Mouse (Mus musculus) midbrain, embryonic 13.5 days (tissue): ENCODE data around the gene Bbs4. TPM values are rescaled to one million over a fixed set of nuclear protein-coding genes. Genes with fewer than 3 reads are reported as not detected.
A peak's percentile ranks its signal among the peaks of the same experiment; 100 is the strongest.
"Not testable (repeated sequence)": the region's sequence is repeated elsewhere in the genome, so short reads cannot be mapped to it uniquely, and the experiment has no call there.

Source experiments
- ATAC-seq: fragments of 200-750 bp; cut with Nextera tagmentation; 2 replicates; pipeline ENCODE4 v1.8.0; 2017; ENCODE audit warnings: mild to moderate bottlenecking, moderate TSS enrichment, moderate library complexity
- H3K27ac ChIP-seq: fragments of 300-500 bp; sonication (generic); 2 replicates; pipeline ENCODE4 v1.5.1; 2015; ENCODE audit warnings: inconsistent platforms, mild to moderate bottlenecking, moderate library complexity
- H3K27me3 ChIP-seq: fragments of 300-500 bp; sonication (generic); 2 replicates; pipeline ENCODE4 v1.6.1; 2015; ENCODE audit warnings: mild to moderate bottlenecking, inconsistent platforms
- H3K36me3 ChIP-seq: fragments of 300-500 bp; sonication (generic); 2 replicates; pipeline ENCODE4 v1.6.1; 2015; ENCODE audit warnings: mild to moderate bottlenecking, inconsistent platforms
- H3K4me1 ChIP-seq: fragments of 300-500 bp; sonication (generic); replicated peaks from 2 replicates; pipeline ENCODE4 v1.6.1; 2015; ENCODE audit warnings: inconsistent platforms
- H3K4me2 ChIP-seq: fragments of 300-500 bp; sonication (generic); replicated peaks from 2 replicates; pipeline ENCODE4 v1.6.1; 2015; ENCODE audit warnings: moderate library complexity, mild to moderate bottlenecking, inconsistent platforms
- H3K4me3 ChIP-seq: fragments of 300-500 bp; sonication (generic); replicated peaks from 2 replicates; pipeline ENCODE4 v1.5.1; 2015; ENCODE audit warnings: mild to moderate bottlenecking, inconsistent platforms
- H3K9ac ChIP-seq: fragments of 300-500 bp; sonication (generic); replicated peaks from 2 replicates; pipeline ENCODE4 v1.6.1; 2015; ENCODE audit warnings: mild to moderate bottlenecking, inconsistent platforms
- H3K9me3 ChIP-seq: fragments of 300-500 bp; sonication (generic); 2 replicates; pipeline ENCODE4 v1.6.1; 2016; ENCODE audit warnings: mild to moderate bottlenecking, inconsistent platforms
- WGBS: fragments of 180-500 bp; shearing (Covaris S2); methylation state at CpG from one replicate; pipeline ENCODE4 v1.1.7; 2015; 5-methylcytosine and 5-hydroxymethylcytosine counted together
- polyA plus RNA-seq: library from polyadenylated mRNA; unstranded; fragments of >200 nt; fragmentation: Nextera tagmentation; extraction: Ambion mirVana; gene quantifications from 2 replicates; pipeline ENCODE4 v1.2.1, GENCODE M21; 2015

Bbs4 gene
- 41.6 and 46.9 TPM in 2 replicates for polyA plus RNA-seq

- Histone ChIP-seq H3K4me1 (peaks cover 12% of the 10 kb centered on the region), H3K27me3 (no peaks in the 10 kb centered on the region; the same call in 1 of the 2 replicates), H3K36me3 (no peaks in the 10 kb centered on the region), H3K9me3 (no peaks in the 10 kb centered on the region), H3K4me2 (peak within 1 kb of the TSS; percentile 73), H3K27ac (peak within 1 kb of the TSS; percentile 73), H3K9ac (peak within 1 kb of the TSS; percentile 89), H3K4me3 (peak within 1 kb of the TSS; percentile 81)
- under 1% methylated on average over 32 of the region's 32 CpGs for WGBS
- ATAC-seq = peak; percentile 96
Measured at GRCm38 (mm10) chr9:59353253-59353639, at the start of gene Bbs4. TSS of gene Bbs4 (minus strand) at chr9:59353508.

- Histone ChIP-seq H3K27ac (no peak overlapping the region), H3K4me3 (no peak overlapping the region), H3K4me2 (no peak overlapping the region), H3K36me3 (peaks cover 34% of the 10 kb centered on the region), H3K4me1 (no peaks in the 10 kb centered on the region), H3K9ac (no peak overlapping the region), H3K27me3 (no peaks in the 10 kb centered on the region), H3K9me3 (no peaks in the 10 kb centered on the region)
- WGBS = 90% methylated on average over 4 of the region's 4 CpGs
- ATAC-seq = no peak
Measured at GRCm38 (mm10) chr9:59389086-59389485, 35.8 kb upstream of the Bbs4 start.

GRCm38 (mm10) chr9:59388311-59388710 is 35.0 kb upstream of the Bbs4 start:
- H3K9me3 ChIP-seq = no peaks in the 10 kb centered on the region
- no peaks in the 10 kb centered on the region for H3K4me1 ChIP-seq
- ATAC-seq = no peak
- H3K27me3 ChIP-seq = no peaks in the 10 kb centered on the region
- no peak overlapping the region for H3K4me3 ChIP-seq
- WGBS = 86% methylated on average over 1 of the region's 1 CpGs
- no peak overlapping the region for H3K9ac ChIP-seq
- H3K4me2 ChIP-seq = no peak overlapping the region
- peaks cover 27% of the 10 kb centered on the region for H3K36me3 ChIP-seq
- H3K27ac ChIP-seq = no peak overlapping the region

GRCm38 (mm10) chr9:59387461-59387860 is 34.2 kb upstream of the Bbs4 start:
- Histone ChIP-seq H3K4me2 (no peak overlapping the region), H3K9ac (no peak overlapping the region), H3K27me3 (no peaks in the 10 kb centered on the region), H3K4me1 (no peaks in the 10 kb centered on the region), H3K36me3 (peaks cover 19% of the 10 kb centered on the region), H3K27ac (no peak overlapping the region), H3K4me3 (no peak overlapping the region), H3K9me3 (no peaks in the 10 kb centered on the region)
- no peak for ATAC-seq
- WGBS = 68% methylated on average over 3 of the region's 3 CpGs

- 93% methylated on average over 15 of the region's 15 CpGs for whole genome bisulfite sequencing
- no peak for ATAC-seq
- no peak overlapping the region for H3K4me2 ChIP-seq
Measured at GRCm38 (mm10) chr9:59375626-59376025, 22.3 kb upstream of the Bbs4 start.

GRCm38 (mm10) chr9:59369646-59370045 is 16.3 kb upstream of the Bbs4 start:
- Histone ChIP-seq H3K27ac (no peak overlapping the region), H3K4me3 (no peak overlapping the region), H3K4me2 (no peak overlapping the region), H3K36me3 (no peaks in the 10 kb centered on the region), H3K9ac (no peak overlapping the region), H3K9me3 (peaks cover 3% of the 10 kb centered on the region; the same call in 1 of the 2 replicates), H3K4me1 (no peaks in the 10 kb centered on the region), H3K27me3 (no peaks in the 10 kb centered on the region)
- WGBS = 90% methylated on average over 9 of the region's 9 CpGs
- ATAC-seq = no peak

More at GRCm38 (mm10) chr9:59375626-59376025, 22.3 kb upstream of the Bbs4 start:
- Histone ChIP-seq H3K4me3 (no peak overlapping the region), H3K9ac (no peak overlapping the region), H3K36me3 (no peaks in the 10 kb centered on the region), H3K27me3 (no peaks in the 10 kb centered on the region), H3K9me3 (peaks cover 3% of the 10 kb centered on the region; the same call in 1 of the 2 replicates), H3K4me1 (no peaks in the 10 kb centered on the region), H3K27ac (no peak overlapping the region)

- Histone ChIP-seq H3K36me3 (no peaks in the 10 kb centered on the region), H3K9ac (no peak overlapping the region), H3K27ac (no peak overlapping the region), H3K4me1 (no peaks in the 10 kb centered on the region), H3K27me3 (no peaks in the 10 kb centered on the region), H3K4me3 (no peak overlapping the region), H3K9me3 (peaks cover 3% of the 10 kb centered on the region; the same call in 1 of the 2 replicates), H3K4me2 (no peak overlapping the region)
- ATAC-seq = no peak
- 76% methylated on average over 5 of the region's 5 CpGs for WGBS
Measured at GRCm38 (mm10) chr9:59369220-59369619, 15.9 kb upstream of the Bbs4 start.

GRCm38 (mm10) chr9:59360487-59360886 is 7.2 kb upstream of the Bbs4 start:
- 70% methylated on average over 2 of the region's 3 CpGs for WGBS
- not testable (repeated sequence) for H3K36me3 ChIP-seq, H3K4me3 ChIP-seq, H3K9me3 ChIP-seq, H3K9ac ChIP-seq, H3K27me3 ChIP-seq, H3K4me1 ChIP-seq, H3K27ac ChIP-seq, ATAC-seq, H3K4me2 ChIP-seq

- not testable (repeated sequence) for H3K9ac ChIP-seq, H3K27me3 ChIP-seq, H3K4me2 ChIP-seq, H3K4me3 ChIP-seq, ATAC-seq, H3K36me3 ChIP-seq, H3K27ac ChIP-seq, H3K9me3 ChIP-seq, H3K4me1 ChIP-seq
- WGBS = 52% methylated on average over 1 of the region's 1 CpGs
Measured at GRCm38 (mm10) chr9:59358041-59358440, 4.7 kb upstream of the Bbs4 start.

- peak; percentile 73; the same call in 1 of the 2 replicates for ATAC-seq
- WGBS = 8% methylated on average over 15 of the region's 15 CpGs
- H3K4me2 ChIP-seq = peak overlapping the region; percentile 73
- H3K9me3 ChIP-seq = no peaks in the 10 kb centered on the region
- H3K4me3 ChIP-seq = peak overlapping the region; percentile 81
- H3K9ac ChIP-seq = peak overlapping the region; percentile 89
- H3K27ac ChIP-seq = peak overlapping the region; percentile 73
- H3K4me1 ChIP-seq = peaks cover 12% of the 10 kb centered on the region
- no peaks in the 10 kb centered on the region for H3K36me3 ChIP-seq
- H3K27me3 ChIP-seq = no peaks in the 10 kb centered on the region; the same call in 1 of the 2 replicates
Measured at GRCm38 (mm10) chr9:59352586-59353252, 589 bp downstream of the Bbs4 start.

- Histone ChIP-seq H3K4me2 (no peak overlapping the region), H3K27ac (no peak overlapping the region), H3K36me3 (peaks cover 35% of the 10 kb centered on the region), H3K4me1 (no peaks in the 10 kb centered on the region), H3K9ac (no peak overlapping the region), H3K9me3 (no peaks in the 10 kb centered on the region), H3K4me3 (no peak overlapping the region), H3K27me3 (no peaks in the 10 kb centered on the region)
- WGBS = 76% methylated on average over 2 of the region's 2 CpGs
- ATAC-seq = no peak
Measured at GRCm38 (mm10) chr9:59346176-59346575, 7.1 kb downstream of the Bbs4 start.

- no peaks in the 10 kb centered on the region for H3K27me3 ChIP-seq
- ATAC-seq = no peak
- H3K4me1 ChIP-seq = no peaks in the 10 kb centered on the region
- H3K9me3 ChIP-seq = no peaks in the 10 kb centered on the region
- H3K4me2 ChIP-seq = no peak overlapping the region
- H3K9ac ChIP-seq = no peak overlapping the region
- no peak overlapping the region for H3K4me3 ChIP-seq
- WGBS = 88% methylated on average over 9 of the region's 9 CpGs
- peaks cover 70% of the 10 kb centered on the region for H3K36me3 ChIP-seq
- no peak overlapping the region for H3K27ac ChIP-seq
Measured at GRCm38 (mm10) chr9:59340002-59340401, 13.3 kb downstream of the Bbs4 start.

- WGBS = 90% methylated on average over 5 of the region's 5 CpGs
- H3K4me3 ChIP-seq = no peak overlapping the region
- H3K27me3 ChIP-seq = no peaks in the 10 kb centered on the region
- peaks cover 71% of the 10 kb centered on the region for H3K36me3 ChIP-seq
- no peak overlapping the region for H3K4me2 ChIP-seq
- H3K9me3 ChIP-seq = no peaks in the 10 kb centered on the region
- no peak for ATAC-seq
- no peak overlapping the region for H3K9ac ChIP-seq
- H3K27ac ChIP-seq = no peak overlapping the region
- H3K4me1 ChIP-seq = no peaks in the 10 kb centered on the region
Measured at GRCm38 (mm10) chr9:59339107-59339506, 14.2 kb downstream of the Bbs4 start.
